Mouse (Mus musculus) E14TG2a.4 (cell line): ENCODE results near the gene Uox.

Source experiments
- CTCF ChIP-seq: conservative IDR thresholded peaks from 2 replicates; pipeline ENCODE4 v1.5.1; 2014; ENCODE audit warnings: low read length
- NANOG ChIP-seq: IDR thresholded peaks from 2 replicates; pipeline ENCODE4 v1.6.1; 2014; ENCODE audit warnings: borderline replicate concordance, low read length, mixed read lengths
- POU5F1 ChIP-seq: IDR thresholded peaks from 2 replicates; pipeline ENCODE4 v1.6.1; 2014; ENCODE audit warnings: low read length, borderline replicate concordance

DNA sequence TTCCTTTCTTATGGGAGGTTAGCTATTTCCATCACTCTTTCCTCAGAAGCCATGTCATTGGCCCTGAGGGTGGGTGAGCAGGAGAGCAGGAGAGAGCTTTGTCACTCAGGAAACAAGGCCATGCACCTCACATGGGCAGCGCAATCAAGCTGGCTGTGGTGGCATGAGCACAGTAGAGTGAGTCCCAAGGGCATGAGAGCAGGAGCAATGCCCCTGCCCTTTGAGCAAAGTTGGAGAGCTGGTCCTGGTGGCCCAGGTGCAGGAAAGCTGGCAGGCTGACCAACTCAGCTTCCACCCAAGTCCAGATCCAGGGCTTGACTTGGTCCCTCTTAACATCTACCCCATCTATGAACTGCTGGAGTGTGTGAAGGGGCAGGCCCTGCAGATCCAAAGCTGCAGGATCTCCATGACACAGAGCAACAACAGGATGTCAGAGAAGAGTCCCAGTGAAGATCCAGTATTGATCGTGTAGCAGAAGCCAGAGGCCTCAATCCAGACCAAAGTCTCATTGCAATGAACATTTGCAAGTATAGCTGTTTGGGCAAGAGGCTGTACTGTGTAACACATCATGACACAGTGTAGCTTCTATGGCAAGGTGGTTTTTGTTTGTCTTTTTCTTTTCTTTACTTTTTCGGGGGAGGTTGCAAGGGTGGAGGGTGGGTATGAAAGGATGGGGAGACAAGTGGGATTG, 10.0 kb downstream of the Uox start:
- TF ChIP-seq CTCF (no peak), POU5F1 (no peak), NANOG (no peak)
